Mouse (Mus musculus) mammary gland, adult 2 months (tissue): ENCODE results near the gene Mtfr1l. TPM values are rescaled to one million over a fixed set of nuclear protein-coding genes. Genes with fewer than 3 reads are reported as not detected.

Experiments
- polyA plus RNA-seq: library from polyadenylated mRNA; depleted of rRNA; stranded (reverse); fragments of >200 nt; gene quantifications from 2 replicates; pipeline ENCODE4 v1.2.3, GENCODE M21; 2012; ENCODE audit warnings: low replicate concordance; rRNA removed

Mtfr1l gene
- 92.8 and 131 TPM in 2 replicates for polyA plus RNA-seq

GRCm38 (mm10) chr4:134534932-134535786 is at the start of gene Mtfr1l:
Gene Mtfr1l, minus strand, starts transcription at chr4:134535387.

GRCm38 (mm10) chr4:134551494-134552316 is 16.5 kb upstream of the Mtfr1l start, which contains the start of gene Selenon:
Gene Selenon, minus strand, starts transcription at chr4:134552166.

GRCm38 (mm10) chr4:134510845-134511411 is 24.3 kb downstream of the Mtfr1l start, which contains the start of gene Aunip:
Gene Aunip, plus strand, starts transcription at chr4:134510999.

GRCm38 (mm10) chr4:134496595-134497210 is 38.5 kb downstream of the Mtfr1l start, which contains the start of gene Paqr7:
Gene Paqr7, plus strand, starts transcription at chr4:134496697.

Other genes with a start within 250 kb of the Mtfr1l start
- 2.0 and 6.4 TPM in 2 replicates for gene Pdik1l, start 247.5 kb downstream of the Mtfr1l start, polyA plus RNA-seq
- gene Trim63, start 220.3 kb downstream of the Mtfr1l start, polyA plus RNA-seq = 0.13 and 27.2 TPM in 2 replicates
- 0.26 and 0.50 TPM in 2 replicates for gene Slc30a2, start 192.2 kb downstream of the Mtfr1l start, polyA plus RNA-seq
- 9.2 and 11.4 TPM in 2 replicates for gene Extl1, start 151.5 kb downstream of the Mtfr1l start, polyA plus RNA-seq
- gene Pafah2, start 139.1 kb downstream of the Mtfr1l start, polyA plus RNA-seq = 14.5 and 17.4 TPM in 2 replicates
- 2.8 and 3.4 TPM in 2 replicates for gene Stmn1, start 67.1 kb downstream of the Mtfr1l start, polyA plus RNA-seq
- gene Paqr7, start 38.7 kb downstream of the Mtfr1l start, polyA plus RNA-seq = 39.4 and 59.7 TPM in 2 replicates
- gene Aunip, start 24.4 kb downstream of the Mtfr1l start, polyA plus RNA-seq = 0.20 TPM in 1 of 2 replicates, not detected in the other
- gene Selenon, start 16.8 kb upstream of the Mtfr1l start, polyA plus RNA-seq = 33.8 and 40.6 TPM in 2 replicates
- gene Man1c1, start 168.9 kb upstream of the Mtfr1l start, polyA plus RNA-seq = 8.3 and 14.5 TPM in 2 replicates
- 25.2 and 26.3 TPM in 2 replicates for gene Ldlrap1, start 232.6 kb upstream of the Mtfr1l start, polyA plus RNA-seq